Mouse (Mus musculus): ENCODE data around the gene Dlx1.

The Dlx1 gene

GRCm38 (mm10) chr2:71547829-71548228 lies 19.9 kb downstream of the Dlx1 start:
- peak; percentile 81 for DNase-seq

- DNase-seq, result no peak
These were observed 22.4 kb downstream of the Dlx1 start for GRCm38 (mm10) chr2:71550330-71550729.

GRCm38 (mm10) chr2:71551704-71552103 lies 23.8 kb downstream of the Dlx1 start:
- DNase-seq, result no peak

- DNase-seq, result no peak
These were observed 28.2 kb downstream of the Dlx1 start for GRCm38 (mm10) chr2:71556071-71556470.

GRCm38 (mm10) chr2:71566466-71566865 lies 38.6 kb downstream of the Dlx1 start:
- DNase-seq, result no peak

- no peak for DNase-seq
These were observed 45.8 kb downstream of the Dlx1 start for GRCm38 (mm10) chr2:71573736-71574135.

GRCm38 (mm10) chr2:71577059-71577458 lies 49.1 kb downstream of the Dlx1 start:
- no peak for DNase-seq

GRCm38 (mm10) chr2:71580632-71581466 lies 52.9 kb downstream of the Dlx1 start:
- DNase-seq, result peak; percentile 76

- DNase-seq, result no peak
These were observed 53.6 kb downstream of the Dlx1 start for GRCm38 (mm10) chr2:71581488-71581887.

Measured in thymus, postnatal 14 days (tissue).